Comparison of ENCODE assay signal across 8 mouse cellular contexts in genomic region chr6:83326761-83327160, GRCm38 (mm10). TPM values are rescaled to one million over a fixed set of nuclear protein-coding genes. Genes with fewer than 3 reads are reported as not detected.
DNase-seq lines count a peak whose midpoint lies in the region; ATAC-seq lines count a peak whose summit lies in the region.
"Had no signal": no experiment of that assay in that cellular context is flagged by ENCODE, and none has a peak within 500 bp of the region (broad histone marks: within the 10 kb centered on the region; RNA-seq: fewer than 3 reads in every experiment).

No protein-coding gene starts in this region.

- no peak for ATAC-seq in lung, embryonic 15.5 days (ENCODE audit: borderline replicate concordance, extremely low read depth, low FRiP score, low TSS enrichment)
- peak; percentile 49; the same call in 1 of the 2 replicates for ATAC-seq in erythroblast, adult 5-6 weeks (replicated peaks; ENCODE audit: low FRiP score, poor library complexity, severe bottlenecking)
- ATAC-seq in limb, embryonic 12.5 days (ENCODE audit: insufficient number of reproducible peaks, insufficient read depth, low FRiP score, low TSS enrichment, low read depth), result no peak
- no peak for ATAC-seq in stomach, embryonic 14.5 days (ENCODE audit: insufficient number of reproducible peaks, insufficient read depth, low FRiP score, low read depth)
- no peak for ATAC-seq in cerebellum, adult (ENCODE audit: insufficient number of reproducible peaks, low FRiP score, low TSS enrichment)

- DNase-seq in lung, adult 18-20 months, result no peak
- no peak for DNase-seq in layer of hippocampus, postnatal 14 days (ENCODE audit: low spot score in 2 of 2)
- DNase-seq: left cerebral cortex, postnatal 4 days had no signal

- peaks cover 32% of the 10 kb centered on the region for H3K36me3 ChIP-seq in lung, embryonic 15.5 days
- H3K36me3 ChIP-seq in limb, embryonic 12.5 days, result peaks cover 21% of the 10 kb centered on the region
- peaks cover 17% of the 10 kb centered on the region for H3K36me3 ChIP-seq in stomach, embryonic 14.5 days (ENCODE audit: control insufficient read depth, insufficient read depth, low read length)

- peak overlapping the region; percentile 78 for H3K4me2 ChIP-seq in lung, embryonic 15.5 days
- H3K4me2 ChIP-seq in limb, embryonic 12.5 days, result peak overlapping the region; percentile 63
- H3K4me2 ChIP-seq in stomach, embryonic 14.5 days (replicated peaks; ENCODE audit: low read depth, low read length), result peak overlapping the region; percentile 56

- H3K27ac ChIP-seq in lung, embryonic 15.5 days, result no peak overlapping the region
- no peak overlapping the region for H3K27ac ChIP-seq in limb, embryonic 12.5 days
- H3K27ac ChIP-seq in stomach, embryonic 14.5 days (ENCODE audit: low read length), result no peak overlapping the region

- peaks cover 10% of the 10 kb centered on the region for H3K4me1 ChIP-seq in lung, embryonic 15.5 days
- peaks cover 15% of the 10 kb centered on the region for H3K4me1 ChIP-seq in limb, embryonic 12.5 days (replicated peaks)
- peaks cover 9% of the 10 kb centered on the region; the same call in 1 of the 2 replicates for H3K4me1 ChIP-seq in stomach, embryonic 14.5 days (ENCODE audit: control insufficient read depth, insufficient read depth, low read length)

- H3K27me3 ChIP-seq in lung, embryonic 15.5 days, result no peaks in the 10 kb centered on the region
- no peaks in the 10 kb centered on the region for H3K27me3 ChIP-seq in limb, embryonic 12.5 days
- H3K27me3 ChIP-seq in stomach, embryonic 14.5 days (ENCODE audit: control insufficient read depth, insufficient read depth, low read length), result no peaks in the 10 kb centered on the region

- H3K9me3 ChIP-seq in lung, embryonic 15.5 days, result no peaks in the 10 kb centered on the region
- H3K9me3 ChIP-seq in limb, embryonic 12.5 days, result no peaks in the 10 kb centered on the region
- no peaks in the 10 kb centered on the region for H3K9me3 ChIP-seq in stomach, embryonic 14.5 days (ENCODE audit: control insufficient read depth, low read depth, low read length)

- 48% methylated on average over 6 of the region's 6 CpGs for WGBS in lung, embryonic 15.5 days
- WGBS in limb, embryonic 12.5 days, result 65% methylated on average over 6 of the region's 6 CpGs
- 53% methylated on average over 6 of the region's 6 CpGs for WGBS in stomach, embryonic 14.5 days

- peak overlapping the region; percentile 88 for H3K4me3 ChIP-seq in lung, embryonic 15.5 days
- peak overlapping the region; percentile 92 for H3K4me3 ChIP-seq in limb, embryonic 12.5 days (replicated peaks)
- H3K4me3 ChIP-seq in stomach, embryonic 14.5 days (ENCODE audit: low read depth, low read length), result peak overlapping the region; percentile 94

- H3K9ac ChIP-seq in lung, embryonic 15.5 days, result peak overlapping the region; percentile 86
- peak overlapping the region; percentile 5; the same call in 1 of the 2 replicates for H3K9ac ChIP-seq in limb, embryonic 12.5 days (replicated peaks)
- peak overlapping the region; percentile 80 for H3K9ac ChIP-seq in stomach, embryonic 14.5 days (replicated peaks; ENCODE audit: low read depth, low read length)

RNA-seq across cellular contexts. Expression of gene Mob1a, which starts 0.9 kb away (rescaled TPM):
- polyA plus RNA-seq in lung, embryonic 15.5 days (2015; fragmentation: Nextera tagmentation; extraction: Ambion mirVana), result 71.8 and 77.0 TPM in 2 replicates
- total RNA-seq in erythroblast, adult 5-6 weeks (2015; ENCODE audit: low replicate concordance), result 51.6 and 54.6 TPM in 2 replicates
- 71.1 and 78.7 TPM in 2 replicates for total RNA-seq in erythroblast, adult 5-6 weeks (2017; ENCODE audit: low replicate concordance)
- 65.4 and 68.7 TPM in 2 replicates for polyA plus RNA-seq in limb, embryonic 12.5 days (2016; fragmentation: Nextera tagmentation; extraction: Ambion mirVana)
- polyA plus RNA-seq in stomach, embryonic 14.5 days (2014; fragmentation: Nextera tagmentation; extraction: Ambion mirVana), result 78.5 and 81.2 TPM in 2 replicates
- 10 to 100 TPM; 22.1 to 23.1 TPM for total RNA-seq in layer of hippocampus, postnatal 14 days (2021)

RNA-seq across cellular contexts. Expression of gene Mthfd2, which starts 1.1 kb away (rescaled TPM):
- polyA plus RNA-seq in lung, embryonic 15.5 days (2015; fragmentation: Nextera tagmentation; extraction: Ambion mirVana), result 32.5 and 35.0 TPM in 2 replicates
- 13.8 and 21.1 TPM in 2 replicates for total RNA-seq in erythroblast, adult 5-6 weeks (2015; ENCODE audit: low replicate concordance)
- 21.8 and 29.0 TPM in 2 replicates for total RNA-seq in erythroblast, adult 5-6 weeks (2017; ENCODE audit: low replicate concordance)
- polyA plus RNA-seq in limb, embryonic 12.5 days (2016; fragmentation: Nextera tagmentation; extraction: Ambion mirVana), result 43.2 and 47.1 TPM in 2 replicates
- polyA plus RNA-seq in stomach, embryonic 14.5 days (2014; fragmentation: Nextera tagmentation; extraction: Ambion mirVana), result 32.4 and 34.3 TPM in 2 replicates
- 10 to 100 TPM in 1 of 2 experiments, 1 to 10 TPM in 1; 8.5 to 10.5 TPM for total RNA-seq in layer of hippocampus, postnatal 14 days (2021)

RNA-seq across cellular contexts. Expression of gene Bola3, which starts 22.2 kb away (rescaled TPM):
- 125 and 130 TPM in 2 replicates for polyA plus RNA-seq in lung, embryonic 15.5 days (2015; fragmentation: Nextera tagmentation; extraction: Ambion mirVana)
- 99.1 and 113 TPM in 2 replicates for total RNA-seq in erythroblast, adult 5-6 weeks (2015; ENCODE audit: low replicate concordance)
- total RNA-seq in erythroblast, adult 5-6 weeks (2017; ENCODE audit: low replicate concordance), result 93.6 and 115 TPM in 2 replicates
- 140 TPM in 2 replicates for polyA plus RNA-seq in limb, embryonic 12.5 days (2016; fragmentation: Nextera tagmentation; extraction: Ambion mirVana)
- polyA plus RNA-seq in stomach, embryonic 14.5 days (2014; fragmentation: Nextera tagmentation; extraction: Ambion mirVana), result 118 and 123 TPM in 2 replicates
- total RNA-seq in layer of hippocampus, postnatal 14 days (2021), result 10 to 100 TPM; 45.4 to 54.7 TPM

Comparison
In these comparisons a context has a peak if more than half of its experiments do, and no peak if none do; other contexts are left out.
1. H3K9ac ChIP-seq: peak in every context shown above with its lines; median percentile 86 in lung, embryonic 15.5 days; 80 in stomach, embryonic 14.5 days; 5 in limb, embryonic 12.5 days.